Mouse (Mus musculus) CH12.LX (cell line): ENCODE data around the gene Dlg2.

ENCODE experiments used
- CTCF ChIP-seq, 2 experiments: IDR thresholded peaks in 1 of 2; conservative IDR thresholded peaks in 1 of 2; 2 replicates each; pipeline ENCODE4 v1.5.1; 2011 to 2012; ENCODE audit warnings: low read depth in 2 of 2, low read length in 2 of 2, improper control_type of control experiment in 1 of 2, inconsistent platforms in 1 of 2, mild to moderate bottlenecking in 1 of 2, moderate library complexity in 1 of 2
- JUND ChIP-seq: conservative IDR thresholded peaks from 2 replicates; pipeline ENCODE4 v1.6.1; 2011; ENCODE audit warnings: low read depth, low read length, improper control_type of control experiment
- KAT2A ChIP-seq: IDR thresholded peaks from 2 replicates; pipeline ENCODE4 v1.6.1; 2012; ENCODE audit warnings: low read length, improper control_type of control experiment, inconsistent platforms; ENCODE audit not compliant: insufficient replicate concordance
- MAFK ChIP-seq: IDR thresholded peaks from 2 replicates; pipeline ENCODE4 v1.6.1; 2011; ENCODE audit warnings: low read length, improper control_type of control experiment; ENCODE audit not compliant: insufficient replicate concordance
- MAX ChIP-seq: IDR thresholded peaks from 2 replicates; pipeline ENCODE4 v1.6.1; 2011; ENCODE audit warnings: low read length, improper control_type of control experiment
- MYC ChIP-seq: IDR thresholded peaks from 2 replicates; pipeline ENCODE4 v1.6.1; 2011; ENCODE audit warnings: low read depth, mild to moderate bottlenecking, improper control_type of control experiment, low read length
- POLR2A ChIP-seq: IDR thresholded peaks from 2 replicates; pipeline ENCODE4 v1.6.1; 2011; ENCODE audit warnings: low read depth, mild to moderate bottlenecking, improper control_type of control experiment, low read length
- RCOR1 ChIP-seq: conservative IDR thresholded peaks from 2 replicates; pipeline ENCODE4 v1.6.1; 2012; ENCODE audit warnings: low read depth, mild to moderate bottlenecking, inconsistent platforms, low read length, improper control_type of control experiment
- SIN3A ChIP-seq: IDR thresholded peaks from 2 replicates; pipeline ENCODE4 v1.6.1; 2012; ENCODE audit warnings: low read length, improper control_type of control experiment, inconsistent platforms
- SMC3 ChIP-seq: IDR thresholded peaks from 2 replicates; pipeline ENCODE4 v1.6.1; 2011; ENCODE audit warnings: low read depth, low read length, improper control_type of control experiment
- TBP ChIP-seq: conservative IDR thresholded peaks from 2 replicates; pipeline ENCODE4 v1.6.1; 2011; ENCODE audit warnings: low read depth, low read length, improper control_type of control experiment
- USF1 ChIP-seq: IDR thresholded peaks from 2 replicates; pipeline ENCODE4 v1.6.1; 2014; ENCODE audit warnings: low read depth, mild to moderate bottlenecking, inconsistent platforms, low read length, improper control_type of control experiment
- ZNF384 ChIP-seq: IDR thresholded peaks from 2 replicates; pipeline ENCODE4 v1.6.1; 2012; ENCODE audit warnings: low read depth, low read length, improper control_type of control experiment, inconsistent platforms

GRCm38 (mm10) chr7:92027049-92027448 is 1550.6 kb downstream of the Dlg2 start:
- TF ChIP-seq MAFK (no peak), RCOR1 (no peak), SMC3 (peak; percentile 67), CTCF (conservative IDR thresholded peaks at IDR 0.05 in 1 of 2, IDR thresholded peaks at IDR 0.05 in 1 of 2; ENCODE audit: low read depth in 2 of 2, low read length in 2 of 2) (peak; percentile 84), USF1 (no peak), MYC (no peak), KAT2A (no peak), MAX (no peak), POLR2A (no peak), TBP (no peak), ZNF384 (no peak), JUND (no peak), SIN3A (no peak)
